Comparison of ENCODE assay signal across 20 mouse cellular contexts in genomic region chr11:6576151-6576550, GRCm38 (mm10). TPM values are rescaled to one million over a fixed set of nuclear protein-coding genes. Genes with fewer than 3 reads are reported as not detected.
DNase-seq lines count a peak whose midpoint lies in the region; ATAC-seq and TF ChIP-seq lines count a peak whose summit lies in the region.
"Had no signal": no experiment of that assay in that cellular context is flagged by ENCODE, and none has a peak within 500 bp of the region (broad histone marks: within the 10 kb centered on the region; RNA-seq: fewer than 3 reads in every experiment).

No protein-coding gene starts in this region.

- H3K27ac ChIP-seq in intestine, postnatal 0 days (ENCODE audit: low read depth, low read length) = no peak overlapping the region
- H3K27ac ChIP-seq: embryonic facial prominence, embryonic 10.5 days; embryonic facial prominence, embryonic 12.5 days; forebrain, embryonic 13.5 days had no signal

- H3K4me1 ChIP-seq in intestine, postnatal 0 days (replicated peaks; ENCODE audit: control insufficient read depth, insufficient read depth, low read length) = no peaks in the 10 kb centered on the region
- H3K4me1 ChIP-seq: embryonic facial prominence, embryonic 10.5 days; embryonic facial prominence, embryonic 12.5 days had no signal

- 82% methylated on average over 3 of the region's 3 CpGs for WGBS in intestine, postnatal 0 days

- peak; percentile 58 for ATAC-seq in neutrophil, adult 5-6 weeks (ENCODE audit: extremely low read depth, insufficient number of reproducible peaks, low FRiP score, poor library complexity, severe bottlenecking)
- no peak for ATAC-seq in intestine, postnatal 0 days
- ATAC-seq: forebrain, embryonic 13.5 days; forebrain, embryonic 16.5 days; Patski had no signal

- H3K36me3 ChIP-seq in intestine, postnatal 0 days (ENCODE audit: control insufficient read depth, insufficient read depth) = peaks cover 21% of the 10 kb centered on the region; the same call in 1 of the 2 replicates

- H3K27me3 ChIP-seq in intestine, postnatal 0 days (replicated peaks; ENCODE audit: control insufficient read depth, insufficient read depth, low read length) = no peaks in the 10 kb centered on the region
- H3K27me3 ChIP-seq: embryonic facial prominence, embryonic 12.5 days; forebrain, embryonic 13.5 days; Patski had no signal

- peak; percentile 59 to 60 for DNase-seq in spleen, postnatal 36 days (ENCODE audit: low spot score in 2 of 2)
- DNase-seq in spleen, postnatal 14 days (ENCODE audit: low spot score in 2 of 2) = no peak
- peak; percentile 39 to 57 for DNase-seq in B cell, adult 2 months
- no peak for DNase-seq in MN1 (ENCODE audit: low spot score)
- no peak for DNase-seq in T-cell, adult 2 months (ENCODE audit: low spot score)
- DNase-seq: adrenal gland, adult 2 months; adrenal gland, postnatal 10 days; adrenal gland, postnatal 25 days; cerebellum, adult 11-12 months; cerebellum, adult 2 months; cerebellum, adult 9-10 months; cerebellum, postnatal 10 days; cerebellum, postnatal 25 days had no signal

- H3K4me2 ChIP-seq in intestine, postnatal 0 days (replicated peaks; ENCODE audit: low read depth) = no peak overlapping the region
- H3K4me2 ChIP-seq: embryonic facial prominence, embryonic 12.5 days; forebrain, embryonic 13.5 days had no signal

- no peak overlapping the region for H3K4me3 ChIP-seq in intestine, postnatal 0 days (ENCODE audit: low read depth, low read length)
- H3K4me3 ChIP-seq: embryonic facial prominence, embryonic 10.5 days; embryonic facial prominence, embryonic 12.5 days; forebrain, embryonic 13.5 days had no signal

- TF ChIP-seq CTCF in intestine, postnatal 0 days (IDR thresholded peaks at IDR 0.05; ENCODE audit: low read depth) = no peak

- H3K9me3 ChIP-seq in intestine, postnatal 0 days (ENCODE audit: control insufficient read depth) = no peaks in the 10 kb centered on the region
- H3K9me3 ChIP-seq: embryonic facial prominence, embryonic 10.5 days; embryonic facial prominence, embryonic 12.5 days; forebrain, embryonic 13.5 days had no signal

- H3K9ac ChIP-seq in intestine, postnatal 0 days (ENCODE audit: low read depth, low read length) = no peak overlapping the region
- H3K9ac ChIP-seq: embryonic facial prominence, embryonic 12.5 days; forebrain, embryonic 13.5 days had no signal

RNA-seq across cellular contexts. Expression of gene Ccm2, which starts 29.5 kb away (rescaled TPM):
- 297 and 309 TPM in 2 replicates for total RNA-seq in neutrophil, adult 5-6 weeks (2017)
- polyA plus RNA-seq in intestine, postnatal 0 days (2015; fragmentation: Nextera tagmentation; extraction: Ambion mirVana) = 37.2 and 39.6 TPM in 2 replicates

RNA-seq across cellular contexts. Expression of gene Nacad, which starts 29.7 kb away (rescaled TPM):
- 0.12 TPM in 2 replicates for total RNA-seq in neutrophil, adult 5-6 weeks (2017)
- 4.0 and 4.8 TPM in 2 replicates for polyA plus RNA-seq in intestine, postnatal 0 days (2015; fragmentation: Nextera tagmentation; extraction: Ambion mirVana)

RNA-seq across cellular contexts. Expression of gene Tbrg4, which starts 49.7 kb away (rescaled TPM):
- total RNA-seq in neutrophil, adult 5-6 weeks (2017) = 22.5 and 27.6 TPM in 2 replicates
- 30.8 and 32.6 TPM in 2 replicates for polyA plus RNA-seq in intestine, postnatal 0 days (2015; fragmentation: Nextera tagmentation; extraction: Ambion mirVana)

RNA-seq across cellular contexts. Expression of gene Myo1g, which starts 55.4 kb away (rescaled TPM):
- total RNA-seq in neutrophil, adult 5-6 weeks (2017) = 169 and 182 TPM in 2 replicates
- 0.87 and 0.95 TPM in 2 replicates for polyA plus RNA-seq in intestine, postnatal 0 days (2015; fragmentation: Nextera tagmentation; extraction: Ambion mirVana)

Comparison
In these comparisons a context has a peak if more than half of its experiments do, and no peak if none do; other contexts are left out.
1. DNase-seq: peak in spleen, postnatal 36 days (2 of 2) and B cell, adult 2 months (2 of 2); none in spleen, postnatal 14 days (0 of 2), MN1 (single experiment) and T-cell, adult 2 months (single experiment).